Mouse (Mus musculus): ENCODE results near the gene Gm17428. TPM values are rescaled to one million over a fixed set of nuclear protein-coding genes. Genes with fewer than 3 reads are reported as not detected.
"Not testable (repeated sequence)": the region's sequence is repeated elsewhere in the genome, so short reads cannot be mapped to it uniquely, and the experiment has no call there.

Gm17428 gene
- polyA plus RNA-seq, 1 experiment from 2014 or later, result not detected

DNA sequence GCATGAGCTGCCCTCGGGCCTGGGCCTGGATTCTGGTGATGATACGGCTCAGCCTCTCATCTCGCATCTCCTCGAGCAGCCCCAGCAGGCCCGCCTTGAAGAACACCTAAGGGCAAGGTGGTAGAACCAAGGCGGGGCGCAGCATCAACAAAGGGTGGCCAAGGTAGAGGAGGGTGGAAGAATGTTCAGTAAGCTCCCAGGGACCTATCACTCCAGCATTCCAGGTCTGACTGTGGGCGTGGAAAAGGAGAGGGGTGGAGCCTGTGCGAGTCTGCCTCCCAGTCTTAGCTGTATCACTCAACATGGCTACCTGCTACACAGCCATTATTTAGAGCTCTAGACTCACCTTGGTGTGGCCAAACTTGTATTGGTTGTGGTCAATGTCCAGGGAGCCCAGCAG lies 20.2 kb upstream of the Gm17428 start:
- no peaks in the 10 kb centered on the region for H3K36me3 ChIP-seq
- H3K9ac ChIP-seq, result no peak overlapping the region
- ATAC-seq (ENCODE audit: low FRiP score, low read depth), result no peak
- no peak overlapping the region for H3K27ac ChIP-seq
- H3K27me3 ChIP-seq (replicated peaks), result no peaks in the 10 kb centered on the region
- H3K4me1 ChIP-seq, result no peaks in the 10 kb centered on the region
- no peaks in the 10 kb centered on the region for H3K9me3 ChIP-seq
- H3K4me2 ChIP-seq (replicated peaks), result no peak overlapping the region
- no peak overlapping the region for H3K4me3 ChIP-seq
- 88% methylated on average over 9 of the region's 9 CpGs for WGBS

DNA sequence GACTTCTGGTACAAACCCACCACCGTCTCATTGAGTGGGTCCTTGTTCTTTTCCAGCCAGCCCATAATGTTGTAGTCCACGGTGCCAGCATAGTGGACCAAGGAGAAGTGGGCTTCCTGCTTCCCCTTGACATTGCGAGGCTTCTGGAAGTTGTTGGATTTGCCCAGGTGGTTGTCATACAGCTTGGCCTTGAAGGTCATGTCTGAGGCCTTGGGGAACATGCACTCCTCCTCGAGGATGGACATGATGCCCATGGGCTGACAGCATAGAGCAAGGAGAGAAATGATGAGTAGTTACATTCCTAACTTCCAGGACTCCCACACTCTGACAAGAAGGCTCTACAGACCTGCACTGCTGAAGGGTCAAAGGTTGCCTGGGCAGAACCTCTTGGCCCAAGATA lies 18.2 kb upstream of the Gm17428 start:
- H3K9ac ChIP-seq, result no peak overlapping the region
- H3K27ac ChIP-seq, result no peak overlapping the region
- H3K36me3 ChIP-seq, result no peaks in the 10 kb centered on the region
- WGBS, result 81% methylated on average over 4 of the region's 4 CpGs
- H3K4me2 ChIP-seq (replicated peaks), result no peak overlapping the region
- no peak overlapping the region for H3K4me3 ChIP-seq
- no peak for ATAC-seq (ENCODE audit: low FRiP score, low read depth)
- H3K4me1 ChIP-seq, result no peaks in the 10 kb centered on the region
- no peaks in the 10 kb centered on the region for H3K27me3 ChIP-seq (replicated peaks)
- H3K9me3 ChIP-seq, result no peaks in the 10 kb centered on the region

DNA sequence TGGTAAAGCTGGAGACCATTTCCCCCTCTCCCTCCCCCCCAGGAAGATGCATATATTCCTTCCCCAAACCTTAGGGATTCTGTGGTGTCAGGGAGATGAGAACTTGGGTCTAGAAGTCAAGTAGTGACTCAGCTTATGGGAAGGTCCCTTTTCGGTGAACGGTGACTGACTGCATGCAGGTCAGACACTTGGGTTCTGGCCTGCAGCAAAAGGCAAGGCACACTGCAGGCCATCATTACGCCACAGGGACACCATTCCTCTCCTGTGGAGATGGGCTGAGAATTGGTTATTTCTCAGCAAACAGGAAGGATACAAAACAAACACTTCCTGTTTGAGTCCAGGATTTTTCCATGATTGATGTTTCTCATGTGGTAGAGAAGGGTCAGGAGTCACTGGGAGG lies 17.5 kb upstream of the Gm17428 start:
- no peaks in the 10 kb centered on the region for H3K4me1 ChIP-seq
- H3K36me3 ChIP-seq, result no peaks in the 10 kb centered on the region
- H3K4me2 ChIP-seq (replicated peaks), result no peak overlapping the region
- no peak overlapping the region for H3K4me3 ChIP-seq
- no peak for ATAC-seq (ENCODE audit: low FRiP score, low read depth)
- no peaks in the 10 kb centered on the region for H3K27me3 ChIP-seq (replicated peaks)
- 86% methylated on average over 3 of the region's 3 CpGs for WGBS
- no peaks in the 10 kb centered on the region for H3K9me3 ChIP-seq
- no peak overlapping the region for H3K27ac ChIP-seq
- no peak overlapping the region for H3K9ac ChIP-seq

DNA sequence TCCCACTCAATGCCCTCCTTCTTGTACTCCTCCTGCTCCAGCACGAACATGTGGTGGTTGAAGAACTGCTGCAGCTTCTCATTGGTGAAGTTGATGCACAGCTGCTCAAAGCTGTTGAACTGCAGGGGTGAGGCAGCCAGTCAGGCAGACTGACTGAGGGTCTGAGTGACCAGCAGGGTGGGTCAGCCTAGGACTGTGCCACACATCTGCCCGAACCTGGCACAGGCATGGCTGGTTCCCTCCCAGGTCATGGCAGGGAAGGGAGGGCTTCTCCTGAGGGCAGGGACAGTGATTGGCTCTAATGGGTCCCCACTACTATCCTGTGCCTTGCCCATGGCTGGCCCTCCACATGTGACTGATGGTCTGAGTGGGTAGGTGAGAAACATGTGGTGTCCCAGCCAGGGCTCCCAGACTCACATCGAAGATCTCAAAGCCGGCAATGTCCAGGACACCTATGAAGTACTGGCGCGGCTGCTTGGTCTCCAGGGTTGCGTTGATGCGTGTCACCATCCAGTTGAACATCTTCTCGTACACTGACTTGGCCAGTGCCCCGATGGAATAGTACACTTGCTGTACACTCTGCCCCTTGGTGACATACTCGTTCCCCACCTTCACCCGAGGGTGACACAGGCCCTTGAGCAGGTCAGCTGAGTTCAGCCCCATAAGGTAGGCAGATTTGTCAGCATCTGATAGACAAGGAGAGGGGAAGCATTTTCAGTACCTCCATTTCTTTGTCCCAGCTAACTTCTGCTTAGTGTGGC lies 16.7 kb upstream of the Gm17428 start:
- H3K36me3 ChIP-seq; H3K4me1 ChIP-seq; H3K9ac ChIP-seq; H3K27me3 ChIP-seq (replicated peaks); H3K27ac ChIP-seq; ATAC-seq (ENCODE audit: low FRiP score, low read depth); H3K9me3 ChIP-seq; H3K4me2 ChIP-seq (replicated peaks); H3K4me3 ChIP-seq: not testable (repeated sequence)
- 93% methylated on average over 12 of the region's 12 CpGs for WGBS

DNA sequence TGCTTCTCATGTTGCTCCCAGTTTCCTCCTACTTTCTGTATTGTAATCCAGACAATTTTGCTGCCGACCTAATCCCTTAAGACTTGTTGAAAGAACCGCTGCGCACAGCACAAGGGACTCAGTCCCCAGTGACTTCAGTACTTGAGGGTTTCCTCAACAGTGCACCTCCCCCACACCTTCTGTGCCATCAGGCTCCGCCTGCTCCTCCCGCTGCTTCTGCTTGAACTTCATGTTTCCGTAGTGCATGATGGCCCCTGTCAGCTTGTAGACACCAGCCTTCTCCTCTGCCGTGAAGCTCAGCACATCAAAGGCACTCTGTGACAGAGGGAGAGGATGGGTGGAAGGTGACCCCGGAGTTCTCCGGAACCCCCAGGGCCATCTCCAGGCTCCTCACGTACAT lies 16.0 kb upstream of the Gm17428 start:
- no peaks in the 10 kb centered on the region for H3K4me1 ChIP-seq

DNA sequence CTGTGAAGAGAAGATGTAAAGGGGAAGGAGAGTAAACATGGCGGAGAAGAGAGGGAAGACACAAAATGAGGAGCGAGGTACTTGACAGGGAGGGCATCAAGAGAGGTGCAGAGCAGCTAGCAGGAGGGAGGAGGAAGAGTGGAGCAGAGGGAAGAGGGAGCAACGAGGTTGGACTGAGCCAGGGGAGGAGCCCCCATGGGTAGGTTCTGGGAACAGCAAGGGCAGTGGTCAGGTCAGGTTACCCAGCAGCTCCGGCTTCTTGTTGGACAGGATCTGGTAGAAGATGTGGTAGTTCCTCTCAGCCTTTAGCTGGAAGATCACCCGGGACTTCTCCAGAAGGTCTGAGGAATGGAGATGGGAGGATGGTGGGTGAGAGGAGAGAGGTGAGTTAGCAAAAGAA lies 15.2 kb upstream of the Gm17428 start:
- WGBS, result 83% methylated on average over 5 of the region's 5 CpGs
- no peaks in the 10 kb centered on the region for H3K27me3 ChIP-seq (replicated peaks)
- no peaks in the 10 kb centered on the region for H3K36me3 ChIP-seq
- no peaks in the 10 kb centered on the region for H3K9me3 ChIP-seq
- no peak overlapping the region for H3K4me2 ChIP-seq (replicated peaks)
- H3K27ac ChIP-seq, result no peak overlapping the region
- no peaks in the 10 kb centered on the region for H3K4me1 ChIP-seq
- H3K9ac ChIP-seq, result no peak overlapping the region
- no peak overlapping the region for H3K4me3 ChIP-seq
- no peak for ATAC-seq (ENCODE audit: low FRiP score, low read depth)

More for the DNA sequence above, 16.0 kb upstream of the Gm17428 start:
- no peak for ATAC-seq (ENCODE audit: low FRiP score, low read depth)
- H3K27me3 ChIP-seq (replicated peaks), result no peaks in the 10 kb centered on the region
- WGBS, result 75% methylated on average over 10 of the region's 10 CpGs
- H3K9ac ChIP-seq, result no peak overlapping the region
- H3K27ac ChIP-seq, result no peak overlapping the region
- no peak overlapping the region for H3K4me3 ChIP-seq
- no peak overlapping the region for H3K4me2 ChIP-seq (replicated peaks)
- H3K9me3 ChIP-seq, result no peaks in the 10 kb centered on the region
- H3K36me3 ChIP-seq, result no peaks in the 10 kb centered on the region

DNA sequence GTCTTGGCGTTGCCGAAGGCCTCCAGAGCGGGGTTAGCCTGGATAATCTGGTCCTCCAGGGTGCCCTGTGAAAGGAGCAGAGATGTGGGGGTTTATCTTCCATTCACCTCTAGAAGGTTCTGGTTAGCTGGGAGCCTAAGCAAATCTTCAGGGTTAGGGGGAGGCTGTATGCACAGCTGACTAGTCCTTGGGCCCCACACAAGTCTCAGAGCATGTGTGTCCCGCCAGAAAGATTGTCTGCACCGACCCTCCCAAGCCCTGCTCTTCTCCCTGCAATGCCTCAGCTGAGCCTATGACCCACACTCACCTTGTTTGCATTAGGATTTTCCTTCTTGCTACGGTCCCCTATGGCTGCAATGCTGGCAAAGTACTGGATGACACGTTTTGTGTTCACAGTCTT lies 14.0 kb upstream of the Gm17428 start:
- Histone ChIP-seq H3K4me1 (no peaks in the 10 kb centered on the region), H3K4me3 (no peak overlapping the region), H3K9me3 (no peaks in the 10 kb centered on the region), H3K9ac (no peak overlapping the region), H3K27me3 (replicated peaks) (no peaks in the 10 kb centered on the region), H3K4me2 (replicated peaks) (no peak overlapping the region), H3K27ac (no peak overlapping the region), H3K36me3 (no peaks in the 10 kb centered on the region)
- 90% methylated on average over 7 of the region's 7 CpGs for WGBS
- no peak for ATAC-seq (ENCODE audit: low FRiP score, low read depth)

DNA sequence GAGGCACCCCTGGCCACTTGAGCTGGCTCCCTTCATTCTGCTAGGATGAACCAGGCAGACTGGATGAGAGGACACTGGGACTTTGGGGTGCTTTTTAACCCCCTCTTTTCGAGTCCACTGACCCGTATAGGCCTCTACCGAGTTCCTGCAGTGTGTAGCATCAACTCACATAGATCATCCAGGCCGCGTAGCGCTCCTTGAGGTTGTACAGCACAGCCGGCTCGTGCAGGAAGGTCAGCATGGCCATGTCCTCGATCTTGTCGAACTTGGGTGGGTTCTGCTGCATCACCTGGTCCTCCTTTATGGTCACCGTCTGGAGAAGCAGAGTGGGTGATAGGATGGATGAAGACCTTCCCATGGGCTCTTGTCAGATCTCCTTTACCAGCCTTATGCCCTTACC lies 13.0 kb upstream of the Gm17428 start:
- no peak for ATAC-seq (ENCODE audit: low FRiP score, low read depth)
- H3K27me3 ChIP-seq (replicated peaks), result no peaks in the 10 kb centered on the region
- 83% methylated on average over 11 of the region's 11 CpGs for WGBS
- no peak overlapping the region for H3K27ac ChIP-seq
- no peaks in the 10 kb centered on the region for H3K9me3 ChIP-seq
- no peak overlapping the region for H3K4me3 ChIP-seq
- H3K4me1 ChIP-seq, result no peaks in the 10 kb centered on the region
- H3K4me2 ChIP-seq (replicated peaks), result no peak overlapping the region
- no peaks in the 10 kb centered on the region for H3K36me3 ChIP-seq
- H3K9ac ChIP-seq, result no peak overlapping the region

DNA sequence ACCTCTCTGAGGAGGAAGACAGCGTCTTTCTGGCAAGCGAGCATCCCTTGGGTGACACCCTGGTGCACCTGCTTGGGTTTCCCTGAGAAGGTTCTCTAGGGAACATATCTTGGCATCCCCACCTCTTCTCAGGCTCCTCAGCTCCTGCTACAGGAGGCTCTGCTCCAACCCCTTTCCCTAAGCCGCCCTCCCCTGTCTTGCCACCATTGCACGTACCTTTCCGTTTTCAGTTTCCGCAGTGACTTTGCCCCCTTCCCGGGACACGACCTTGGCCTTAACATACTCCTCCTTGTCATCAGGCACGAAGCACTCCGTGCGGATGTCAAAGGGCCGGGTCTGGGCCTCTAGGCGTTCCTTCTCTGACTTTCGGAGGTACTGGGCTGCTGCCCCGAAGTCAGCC lies 11.7 kb upstream of the Gm17428 start:
- Histone ChIP-seq H3K27me3 (replicated peaks) (no peaks in the 10 kb centered on the region), H3K4me3 (no peak overlapping the region), H3K27ac (no peak overlapping the region), H3K9ac (no peak overlapping the region), H3K4me1 (no peaks in the 10 kb centered on the region), H3K4me2 (replicated peaks) (no peak overlapping the region), H3K9me3 (no peaks in the 10 kb centered on the region), H3K36me3 (no peaks in the 10 kb centered on the region)
- WGBS, result 84% methylated on average over 15 of the region's 15 CpGs
- ATAC-seq (ENCODE audit: low FRiP score, low read depth), result no peak

DNA sequence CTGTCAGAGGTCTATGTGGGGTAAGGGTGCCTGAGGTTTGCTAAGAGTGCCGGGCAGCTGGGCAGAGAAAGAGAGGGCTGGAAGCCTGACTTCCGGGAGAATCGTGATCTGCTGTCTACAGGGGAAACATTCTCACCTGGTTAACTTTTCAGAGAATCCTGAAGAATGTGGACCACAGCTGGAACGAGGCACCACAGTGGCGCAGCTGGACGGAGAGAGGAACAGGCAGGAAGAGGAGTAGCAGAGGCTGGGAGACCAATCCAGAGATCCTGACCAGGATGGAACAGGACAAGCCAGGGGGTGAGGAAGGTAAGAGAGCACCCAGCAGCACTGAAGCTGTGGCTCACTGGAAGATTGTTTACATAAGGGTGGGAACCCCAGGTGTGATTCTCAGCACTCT lies 11.1 kb upstream of the Gm17428 start:
- no peak overlapping the region for H3K4me2 ChIP-seq (replicated peaks)
- no peak overlapping the region for H3K9ac ChIP-seq
- H3K4me1 ChIP-seq, result no peaks in the 10 kb centered on the region
- H3K36me3 ChIP-seq, result no peaks in the 10 kb centered on the region
- H3K27ac ChIP-seq, result no peak overlapping the region
- H3K27me3 ChIP-seq (replicated peaks), result no peaks in the 10 kb centered on the region
- no peak overlapping the region for H3K4me3 ChIP-seq
- 76% methylated on average over 6 of the region's 6 CpGs for WGBS
- H3K9me3 ChIP-seq, result no peaks in the 10 kb centered on the region
- no peak for ATAC-seq (ENCODE audit: low FRiP score, low read depth)

DNA sequence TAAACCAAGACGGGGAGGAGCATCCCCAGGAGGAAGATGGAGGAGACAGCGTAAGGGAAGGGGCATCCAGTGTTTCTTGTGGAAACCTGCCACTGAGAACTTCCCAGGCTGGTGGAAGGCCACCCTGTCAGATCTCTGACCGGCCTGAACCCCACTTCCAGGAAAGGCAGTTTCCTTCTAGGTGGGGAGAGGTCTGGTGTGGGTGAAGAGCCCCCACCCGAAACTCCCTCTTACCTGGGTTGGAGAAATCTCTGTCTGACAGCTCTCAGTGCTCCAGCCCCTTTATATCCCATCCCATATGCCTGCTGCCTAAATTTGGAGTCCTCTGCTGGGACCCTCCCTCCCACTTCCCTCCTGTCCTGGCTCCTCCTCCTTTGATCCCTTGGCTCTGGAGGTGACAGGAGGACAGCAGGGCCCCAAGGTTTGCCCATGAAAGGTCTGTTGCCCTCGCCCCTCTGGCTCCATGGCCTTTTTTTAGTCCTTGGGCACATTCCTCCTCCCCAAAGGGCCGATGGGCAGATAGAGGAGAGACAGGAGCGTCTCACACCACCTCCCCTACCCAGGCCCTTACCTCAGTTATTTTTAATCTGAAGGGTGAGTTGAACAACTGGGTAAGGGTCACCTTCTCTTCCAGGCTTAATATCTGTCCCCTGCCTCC lies 10.3 kb upstream of the Gm17428 start, which contains the start of gene Myh6:
TSS of gene Myh6 (minus strand) at position 608 of the 658 bp plus-strand sequence.
- Histone ChIP-seq H3K4me3 (no peak within 1 kb of the TSS), H3K27ac (no peak within 1 kb of the TSS), H3K4me2 (replicated peaks) (no peak within 1 kb of the TSS), H3K9me3 (no peaks in the 10 kb centered on the region), H3K4me1 (no peaks in the 10 kb centered on the region), H3K9ac (no peak within 1 kb of the TSS), H3K36me3 (no peaks in the 10 kb centered on the region), H3K27me3 (replicated peaks) (no peaks in the 10 kb centered on the region)
- WGBS, result 68% methylated on average over 7 of the region's 7 CpGs
- ATAC-seq (ENCODE audit: low FRiP score, low read depth), result no peak

DNA sequence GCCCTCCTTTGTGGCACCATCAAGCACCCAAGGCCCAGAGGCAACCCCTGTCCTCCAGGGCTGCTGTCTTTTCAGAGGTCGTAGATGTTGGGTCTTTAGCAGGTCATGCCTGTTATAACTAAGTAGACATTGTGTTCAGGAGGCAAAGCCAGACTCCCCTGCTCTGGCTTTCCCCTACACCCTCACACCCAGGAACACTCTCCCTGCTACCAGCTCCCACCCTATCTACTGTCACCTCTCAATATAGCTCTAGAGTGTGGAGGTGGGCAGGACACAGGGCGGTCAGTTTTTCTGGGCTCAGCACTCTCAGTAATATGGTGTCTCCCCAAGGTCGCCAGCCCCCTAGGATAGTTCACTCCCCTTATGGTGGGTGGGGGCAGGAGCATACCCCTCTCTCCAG lies 8.9 kb upstream of the Gm17428 start:
- Histone ChIP-seq H3K4me3 (no peak overlapping the region), H3K4me2 (replicated peaks) (no peak overlapping the region), H3K36me3 (no peaks in the 10 kb centered on the region), H3K4me1 (no peaks in the 10 kb centered on the region), H3K9ac (no peak overlapping the region), H3K27me3 (replicated peaks) (no peaks in the 10 kb centered on the region), H3K27ac (no peak overlapping the region), H3K9me3 (no peaks in the 10 kb centered on the region)
- no peak for ATAC-seq (ENCODE audit: low FRiP score, low read depth)
- WGBS, result 82% methylated on average over 3 of the region's 3 CpGs

DNA sequence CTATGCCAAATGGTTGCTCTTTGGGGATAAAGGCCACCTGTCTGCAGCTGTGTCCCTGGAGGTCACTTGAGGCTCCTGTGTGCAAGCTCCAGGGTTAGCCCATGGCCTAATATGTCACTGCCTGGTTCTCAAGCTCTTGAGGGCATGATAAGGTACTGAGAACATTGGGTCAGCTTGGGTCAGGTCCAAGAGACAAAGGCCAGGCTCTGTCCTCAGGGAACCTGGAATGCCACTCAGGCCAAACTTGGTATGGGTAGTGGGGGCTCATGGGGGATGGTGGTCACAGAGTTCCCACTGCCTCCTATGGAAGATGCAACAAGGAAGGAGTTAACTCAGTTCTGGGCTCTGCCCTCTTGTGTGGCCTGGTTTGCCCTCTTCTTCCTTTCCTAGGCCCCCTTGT lies 8.4 kb upstream of the Gm17428 start:
- Histone ChIP-seq H3K4me3 (no peak overlapping the region), H3K4me2 (replicated peaks) (no peak overlapping the region), H3K36me3 (no peaks in the 10 kb centered on the region), H3K9me3 (no peaks in the 10 kb centered on the region), H3K27me3 (replicated peaks) (no peaks in the 10 kb centered on the region), H3K27ac (no peak overlapping the region), H3K9ac (no peak overlapping the region), H3K4me1 (no peaks in the 10 kb centered on the region)
- ATAC-seq (ENCODE audit: low FRiP score, low read depth), result no peak

All from neural tube, embryonic 12.5 days (tissue).